Mouse (Mus musculus) liver, embryonic 13.5 days (tissue): ENCODE measurements around the gene Gpank1. TPM values are rescaled to one million over a fixed set of nuclear protein-coding genes. Genes with fewer than 3 reads are reported as not detected.

Experiments used
- ATAC-seq: fragments of 200-750 bp; cut with Nextera tagmentation; 2 replicates; pipeline ENCODE4 v1.8.0; 2017; ENCODE audit warnings: low read depth, mild to moderate bottlenecking, moderate number of reproducible peaks, moderate library complexity
- DNase-seq: peaks from one replicate; pipeline ENCODE4 v3.0.0; 2022
- H3K27ac ChIP-seq: fragments of 300-500 bp; sonication (generic); 2 replicates; pipeline ENCODE4 v1.5.1; 2015; ENCODE audit warnings: moderate library complexity, mild to moderate bottlenecking, inconsistent platforms
- H3K27me3 ChIP-seq: fragments of 300-500 bp; sonication (generic); 2 replicates; pipeline ENCODE4 v1.6.1; 2015; ENCODE audit warnings: mild to moderate bottlenecking, inconsistent platforms
- H3K36me3 ChIP-seq: fragments of 300-500 bp; sonication (generic); 2 replicates; pipeline ENCODE4 v1.6.1; 2015; ENCODE audit warnings: mild to moderate bottlenecking, inconsistent platforms
- H3K4me1 ChIP-seq: fragments of 300-500 bp; sonication (generic); replicated peaks from 2 replicates; pipeline ENCODE4 v1.6.1; 2015; ENCODE audit warnings: inconsistent platforms
- H3K4me2 ChIP-seq: fragments of 300-500 bp; sonication (generic); 2 replicates; pipeline ENCODE4 v1.6.1; 2015; ENCODE audit warnings: inconsistent platforms, mild to moderate bottlenecking, moderate library complexity
- H3K4me3 ChIP-seq: fragments of 300-500 bp; sonication (generic); replicated peaks from 2 replicates; pipeline ENCODE4 v1.5.1; 2015; ENCODE audit warnings: mild to moderate bottlenecking, inconsistent platforms
- H3K9ac ChIP-seq: fragments of 300-500 bp; sonication (generic); 2 replicates; pipeline ENCODE4 v1.6.1; 2015; ENCODE audit warnings: mild to moderate bottlenecking, inconsistent platforms
- H3K9me3 ChIP-seq: fragments of 300-500 bp; sonication (generic); replicated peaks from 2 replicates; pipeline ENCODE4 v1.6.1; 2016; ENCODE audit warnings: inconsistent platforms
- WGBS: fragments of 180-500 bp; shearing (Covaris S2); methylation state at CpG from one replicate; pipeline ENCODE4 v1.1.7; 2015; ENCODE audit not compliant: insufficient replicate concordance; 5-methylcytosine and 5-hydroxymethylcytosine counted together
- polyA plus RNA-seq: library from polyadenylated mRNA; unstranded; fragments of >200 nt; fragmentation: Nextera tagmentation; extraction: Ambion mirVana; gene quantifications from 2 replicates; pipeline ENCODE4 v1.2.1, GENCODE M21; 2015

Gpank1 gene
- polyA plus RNA-seq, 1 experiment from 2014 or later = 14.1 TPM

DNA sequence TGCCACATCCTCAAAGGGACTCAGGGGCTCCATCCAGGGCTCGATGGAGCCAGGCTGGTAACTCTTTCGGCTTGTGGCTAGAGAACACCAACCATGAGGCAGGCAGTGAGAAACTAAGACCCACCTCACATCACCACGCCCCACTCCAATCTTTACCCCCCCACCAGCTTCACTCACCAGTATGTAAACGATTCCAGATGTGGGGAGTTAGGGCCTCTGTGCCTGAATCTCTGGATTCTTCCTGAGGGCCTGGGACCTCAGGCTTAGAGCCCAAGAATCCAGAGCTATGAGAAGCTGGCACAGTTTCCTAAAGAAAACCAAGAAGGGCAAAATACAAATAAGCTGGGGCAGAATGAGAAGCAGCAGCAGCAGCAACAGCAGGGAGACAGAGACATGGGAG, 32.7 kb downstream of the Gpank1 start:
- ATAC-seq = no peak
- Histone ChIP-seq H3K9ac (no peak overlapping the region), H3K9me3 (no peaks in the 10 kb centered on the region), H3K4me2 (no peak overlapping the region), H3K4me3 (no peak overlapping the region), H3K4me1 (0 out of 2 replicates have a peak, but pooled peaks cover 6% of the 10 kb centered on the region), H3K27ac (no peak overlapping the region), H3K36me3 (peaks cover 99% of the 10 kb centered on the region), H3K27me3 (no peaks in the 10 kb centered on the region)
- WGBS = 86% methylated on average over 4 of the region's 4 CpGs
- DNase-seq = no peak

DNA sequence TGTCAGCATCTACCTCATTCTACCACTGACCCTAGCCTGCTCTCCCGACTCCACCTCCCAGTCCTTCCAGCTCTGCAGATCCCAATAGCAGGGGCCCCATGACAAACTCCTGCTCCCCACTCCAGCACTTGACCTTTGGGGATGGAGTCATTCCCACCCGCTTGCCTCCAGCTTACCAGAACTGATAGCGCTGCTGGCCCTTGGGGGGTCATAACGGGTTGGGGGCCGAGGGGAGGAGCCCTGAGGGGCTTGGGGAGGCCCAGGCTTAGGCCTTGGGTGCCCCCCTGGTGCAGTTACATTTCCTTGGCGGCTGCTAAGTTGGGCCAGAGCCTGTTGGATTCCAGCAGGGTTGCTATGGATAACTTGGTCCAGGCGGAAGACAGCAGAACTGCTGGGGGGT, 33.4 kb downstream of the Gpank1 start:
- Histone ChIP-seq H3K9me3 (no peaks in the 10 kb centered on the region), H3K4me3 (no peak overlapping the region), H3K36me3 (peaks cover 99% of the 10 kb centered on the region), H3K4me2 (no peak overlapping the region), H3K9ac (no peak overlapping the region), H3K27ac (no peak overlapping the region), H3K4me1 (0 out of 2 replicates have a peak, but pooled peaks cover 6% of the 10 kb centered on the region), H3K27me3 (no peaks in the 10 kb centered on the region)
- no peak for DNase-seq
- 85% methylated on average over 7 of the region's 7 CpGs for WGBS
- no peak for ATAC-seq

DNA sequence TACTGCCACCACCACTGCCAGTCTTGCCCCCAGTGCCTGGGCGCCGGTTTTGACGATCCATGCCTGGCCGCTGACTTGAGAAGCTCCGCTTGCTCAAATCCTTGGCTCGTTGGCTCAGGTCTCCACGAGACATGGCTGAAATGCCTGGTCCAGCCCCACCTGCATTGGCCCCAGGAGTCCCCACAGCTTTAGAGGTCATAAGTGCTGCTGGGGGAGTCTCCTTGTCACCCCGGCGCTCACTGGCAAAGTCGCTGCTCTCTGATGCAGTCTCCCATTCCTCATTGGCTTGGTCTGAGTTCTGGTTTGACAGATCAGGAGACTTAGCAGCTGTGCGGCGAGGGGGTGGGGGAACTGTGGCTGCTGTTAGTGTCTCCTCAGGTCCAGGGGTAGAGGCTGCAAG, 34.2 kb downstream of the Gpank1 start:
- Histone ChIP-seq H3K4me3 (no peak overlapping the region), H3K4me1 (0 out of 2 replicates have a peak, but pooled peaks cover 6% of the 10 kb centered on the region), H3K27me3 (no peaks in the 10 kb centered on the region), H3K9me3 (no peaks in the 10 kb centered on the region), H3K27ac (no peak overlapping the region), H3K9ac (no peak overlapping the region), H3K4me2 (no peak overlapping the region), H3K36me3 (peaks cover 99% of the 10 kb centered on the region)
- DNase-seq = no peak
- 90% methylated on average over 12 of the region's 12 CpGs for WGBS
- no peak for ATAC-seq

DNA sequence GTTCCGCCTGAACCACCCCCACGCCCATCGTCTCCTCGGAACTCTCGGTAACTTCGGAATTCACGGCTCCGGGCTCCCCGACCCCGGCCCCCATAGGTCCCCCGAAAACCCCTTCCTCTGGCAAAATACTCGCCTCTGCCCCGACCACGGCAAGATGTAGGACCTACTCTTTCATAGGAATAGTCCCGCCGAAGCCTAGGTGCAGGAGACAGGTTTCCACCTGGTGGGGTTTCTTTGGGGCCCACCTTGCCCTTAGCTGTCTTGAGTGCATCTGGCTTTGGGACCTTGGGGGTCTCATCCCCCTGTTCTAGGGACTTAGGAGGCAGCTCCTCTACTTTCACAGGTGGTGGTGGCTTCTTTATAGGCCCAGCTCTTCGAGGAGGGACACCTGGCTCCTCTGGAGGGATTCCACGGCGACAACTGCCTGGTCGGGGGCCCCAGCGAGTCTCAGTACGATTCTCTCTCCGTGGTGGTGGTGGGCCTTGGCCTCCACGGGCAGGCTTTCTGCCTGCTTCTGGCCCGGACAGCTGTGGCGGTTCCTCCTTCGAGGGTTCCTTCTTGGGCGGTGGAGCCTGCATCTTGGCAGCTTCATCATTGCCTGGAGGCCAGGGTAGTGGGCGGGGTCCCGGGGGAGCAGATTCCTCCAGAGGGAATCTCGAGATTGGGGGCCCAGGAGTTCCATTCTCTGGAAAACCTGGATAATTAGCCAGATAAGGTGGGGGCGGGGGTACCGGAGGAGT, 35.4 kb downstream of the Gpank1 start:
- Histone ChIP-seq H3K9me3 (no peaks in the 10 kb centered on the region), H3K27me3 (no peaks in the 10 kb centered on the region), H3K9ac (no peak overlapping the region), H3K4me3 (no peak overlapping the region), H3K27ac (no peak overlapping the region), H3K4me1 (peaks cover 10% of the 10 kb centered on the region), H3K4me2 (no peak overlapping the region), H3K36me3 (peaks cover 100% of the 10 kb centered on the region)
- DNase-seq (no peak), ATAC-seq (no peak)
- 87% methylated on average over 33 of the region's 33 CpGs for WGBS

DNA sequence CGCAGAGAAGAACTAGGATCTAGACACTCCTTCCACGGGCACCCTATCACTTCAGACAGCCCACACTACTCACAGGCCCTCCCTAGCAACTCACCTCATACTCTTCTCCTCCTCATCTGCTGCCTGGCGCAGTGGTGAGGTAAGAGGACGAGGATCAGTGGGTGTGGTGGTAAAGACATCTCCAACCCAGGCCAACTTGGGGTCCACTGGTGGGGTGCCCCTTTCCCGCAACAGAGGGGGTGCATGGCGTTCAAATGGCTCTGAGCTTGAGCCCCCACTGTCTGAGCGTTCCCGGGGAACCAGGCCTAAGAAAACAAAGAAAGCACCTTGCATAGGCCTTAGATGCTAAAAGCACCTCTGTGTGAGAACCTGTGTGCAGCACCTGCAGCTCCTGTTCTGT, 36.0 kb downstream of the Gpank1 start:
- H3K27ac ChIP-seq = no peak overlapping the region
- no peak overlapping the region for H3K4me3 ChIP-seq
- peaks cover 17% of the 10 kb centered on the region for H3K4me1 ChIP-seq
- WGBS = 80% methylated on average over 8 of the region's 8 CpGs
- ATAC-seq (no peak), DNase-seq (no peak)
- H3K36me3 ChIP-seq = peaks cover 100% of the 10 kb centered on the region
- no peaks in the 10 kb centered on the region for H3K27me3 ChIP-seq
- no peak overlapping the region for H3K4me2 ChIP-seq
- no peaks in the 10 kb centered on the region for H3K9me3 ChIP-seq
- H3K9ac ChIP-seq = no peak overlapping the region

DNA sequence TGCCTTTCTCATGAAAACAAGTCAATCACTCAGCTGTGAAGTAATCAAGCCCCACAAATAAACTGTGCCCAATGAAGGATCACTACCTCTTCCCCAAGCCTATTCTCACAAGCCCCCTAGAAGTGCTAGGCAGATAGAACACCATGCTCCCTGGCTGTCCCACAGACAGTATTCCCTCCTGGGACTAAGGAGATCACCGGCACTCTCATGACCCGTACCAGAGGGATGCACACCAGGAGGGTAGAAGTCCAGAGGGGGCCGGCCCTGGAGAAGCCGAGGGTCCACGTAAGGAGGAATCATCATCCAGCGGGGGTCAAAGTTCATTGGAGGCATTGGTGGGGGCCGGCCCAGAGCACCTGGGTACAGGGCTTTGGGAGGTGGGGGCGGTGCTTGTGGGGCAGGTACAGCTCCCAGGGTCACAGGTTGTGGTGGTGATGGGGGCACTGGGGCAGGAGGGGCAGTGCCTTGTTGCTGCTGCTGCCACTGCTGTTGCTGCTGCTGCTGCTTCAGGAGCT, 36.5 kb downstream of the Gpank1 start:
- H3K27ac ChIP-seq = no peak overlapping the region
- no peak for DNase-seq
- 87% methylated on average over 8 of the region's 8 CpGs for WGBS
- no peaks in the 10 kb centered on the region for H3K9me3 ChIP-seq
- H3K4me3 ChIP-seq = no peak overlapping the region
- peaks cover 100% of the 10 kb centered on the region for H3K36me3 ChIP-seq
- H3K4me2 ChIP-seq = no peak overlapping the region
- no peak overlapping the region for H3K9ac ChIP-seq
- no peaks in the 10 kb centered on the region for H3K27me3 ChIP-seq
- no peak for ATAC-seq
- peaks cover 21% of the 10 kb centered on the region for H3K4me1 ChIP-seq

DNA sequence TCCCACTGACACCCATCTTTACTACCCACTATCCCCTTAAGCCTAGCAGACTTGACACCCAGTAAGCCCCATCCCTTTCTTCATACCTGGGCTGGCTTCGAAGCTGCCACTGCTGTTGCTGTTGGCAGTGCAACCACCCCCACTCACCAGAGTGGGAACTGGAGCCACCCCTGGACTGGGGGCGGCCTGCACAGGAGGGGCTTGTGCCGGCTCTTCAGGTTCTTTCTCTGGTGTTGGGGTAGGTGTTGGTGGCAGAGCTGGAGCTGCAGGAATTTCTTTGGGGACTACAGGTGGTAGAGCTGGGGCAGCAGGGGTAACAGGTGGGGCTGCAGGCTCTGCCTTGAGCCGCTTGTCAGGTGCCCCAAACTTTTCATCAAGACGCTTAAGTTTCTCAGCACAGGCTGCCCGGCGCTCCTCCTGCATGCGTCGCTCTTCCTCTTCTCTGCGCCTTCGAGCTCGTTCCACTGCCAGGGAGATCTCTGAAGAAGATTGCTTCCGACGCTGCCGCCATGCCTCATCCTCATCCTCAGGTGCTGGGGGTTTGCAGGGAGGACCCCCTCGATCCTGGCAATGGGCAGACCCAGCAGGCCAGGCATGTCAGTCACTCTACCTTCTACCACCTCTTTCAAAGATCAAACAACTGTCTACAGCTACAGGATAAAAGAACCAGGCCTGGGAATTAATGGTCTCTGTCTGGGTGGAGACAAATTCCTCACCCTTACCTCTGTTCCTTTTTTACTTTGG, 37.8 kb downstream of the Gpank1 start:
- H3K27ac ChIP-seq = no peak overlapping the region
- peaks cover 90% of the 10 kb centered on the region for H3K36me3 ChIP-seq
- peaks cover 33% of the 10 kb centered on the region for H3K4me1 ChIP-seq
- H3K27me3 ChIP-seq = no peaks in the 10 kb centered on the region
- ATAC-seq (no peak), DNase-seq (no peak)
- 84% methylated on average over 16 of the region's 16 CpGs for WGBS
- H3K4me3 ChIP-seq = no peak overlapping the region
- no peak overlapping the region for H3K9ac ChIP-seq
- no peaks in the 10 kb centered on the region for H3K9me3 ChIP-seq
- no peak overlapping the region for H3K4me2 ChIP-seq

DNA sequence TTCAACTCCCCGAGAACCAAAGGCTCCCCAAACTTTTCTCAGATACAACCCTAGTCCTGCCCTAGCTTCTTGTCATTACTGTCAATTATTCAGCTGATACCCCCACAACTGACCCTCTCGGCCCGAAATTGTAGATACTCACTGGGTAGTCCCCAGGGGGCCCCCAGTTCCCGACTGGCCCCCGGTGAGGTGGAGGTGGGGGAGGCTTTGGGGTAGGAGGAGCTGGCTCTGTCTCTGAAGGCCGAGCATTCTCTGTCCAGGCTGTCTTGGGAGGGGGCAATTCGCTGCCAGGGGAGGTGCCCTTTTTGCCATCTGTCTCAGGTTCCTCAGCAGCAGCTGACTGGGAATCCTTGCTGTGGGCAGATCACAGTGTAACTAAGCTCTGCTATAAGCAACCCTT, 38.4 kb downstream of the Gpank1 start:
- no peak overlapping the region for H3K9ac ChIP-seq
- no peak for ATAC-seq

DNA sequence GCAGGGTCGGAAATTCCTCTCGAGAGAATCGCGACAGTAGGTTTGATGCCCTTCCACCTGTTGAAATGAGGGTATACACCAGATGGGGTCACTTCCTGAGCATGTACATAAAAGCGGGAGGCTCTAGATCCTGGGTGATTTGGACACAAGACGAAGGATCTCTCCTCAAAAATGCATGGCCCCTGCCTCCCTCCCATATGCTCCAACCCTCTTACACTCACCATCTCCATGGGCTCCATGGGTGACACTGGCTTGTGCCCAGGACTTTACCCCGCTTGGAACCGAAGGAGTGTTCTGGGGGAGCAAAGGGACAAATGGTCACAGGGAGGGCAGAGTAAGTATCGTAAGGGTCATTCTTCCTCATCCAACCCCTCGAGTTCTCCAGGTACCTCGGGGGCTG, 40.2 kb downstream of the Gpank1 start:
- WGBS = 83% methylated on average over 11 of the region's 11 CpGs

More for the DNA sequence above, 38.4 kb downstream of the Gpank1 start:
- no peaks in the 10 kb centered on the region for H3K27me3 ChIP-seq
- no peak for DNase-seq
- H3K4me3 ChIP-seq = no peak overlapping the region
- H3K27ac ChIP-seq = no peak overlapping the region
- no peak overlapping the region for H3K4me2 ChIP-seq
- H3K4me1 ChIP-seq = peaks cover 32% of the 10 kb centered on the region
- H3K36me3 ChIP-seq = peaks cover 84% of the 10 kb centered on the region
- WGBS = 83% methylated on average over 7 of the region's 7 CpGs
- no peaks in the 10 kb centered on the region for H3K9me3 ChIP-seq

DNA sequence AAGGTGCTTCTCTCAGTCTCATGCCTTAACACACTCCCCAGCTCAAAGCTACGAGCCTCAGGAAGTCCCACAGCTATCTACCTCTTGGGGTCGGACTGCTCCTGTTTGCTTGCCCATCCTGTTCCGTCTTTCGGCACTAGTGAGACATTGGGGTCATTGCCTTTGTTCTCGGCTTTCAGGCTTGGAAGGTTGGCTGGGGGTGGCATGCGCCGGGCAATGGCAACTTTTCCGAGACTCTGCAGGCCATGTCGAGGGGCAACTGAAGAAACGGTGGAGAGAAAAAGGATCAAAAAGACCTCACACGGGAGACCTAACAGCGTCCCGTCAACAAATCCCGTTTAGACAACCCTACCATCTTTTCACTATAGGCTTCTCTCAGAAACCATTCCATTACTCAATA, 40.9 kb downstream of the Gpank1 start:
- peak overlapping the region; percentile 18; the same call in 1 of the 2 replicates for H3K27ac ChIP-seq
- H3K9ac ChIP-seq = peak overlapping the region; percentile 100
- peak overlapping the region; percentile 90 for H3K4me2 ChIP-seq
- no peaks in the 10 kb centered on the region for H3K27me3 ChIP-seq
- 76% methylated on average over 14 of the region's 14 CpGs for WGBS
- peaks cover 42% of the 10 kb centered on the region for H3K4me1 ChIP-seq
- H3K4me3 ChIP-seq = peak overlapping the region; percentile 97
- H3K9me3 ChIP-seq = no peaks in the 10 kb centered on the region
- DNase-seq (no peak), ATAC-seq (no peak)
- H3K36me3 ChIP-seq = peaks cover 59% of the 10 kb centered on the region

More for the DNA sequence above, 40.2 kb downstream of the Gpank1 start:
- peaks cover 40% of the 10 kb centered on the region for H3K4me1 ChIP-seq
- H3K4me2 ChIP-seq = peak overlapping the region; percentile 16; the same call in 1 of the 2 replicates
- DNase-seq = no peak
- H3K4me3 ChIP-seq = no peak overlapping the region
- H3K9me3 ChIP-seq = no peaks in the 10 kb centered on the region
- H3K36me3 ChIP-seq = peaks cover 66% of the 10 kb centered on the region
- no peak for ATAC-seq
- no peaks in the 10 kb centered on the region for H3K27me3 ChIP-seq
- no peak overlapping the region for H3K9ac ChIP-seq
- no peak overlapping the region for H3K27ac ChIP-seq

DNA sequence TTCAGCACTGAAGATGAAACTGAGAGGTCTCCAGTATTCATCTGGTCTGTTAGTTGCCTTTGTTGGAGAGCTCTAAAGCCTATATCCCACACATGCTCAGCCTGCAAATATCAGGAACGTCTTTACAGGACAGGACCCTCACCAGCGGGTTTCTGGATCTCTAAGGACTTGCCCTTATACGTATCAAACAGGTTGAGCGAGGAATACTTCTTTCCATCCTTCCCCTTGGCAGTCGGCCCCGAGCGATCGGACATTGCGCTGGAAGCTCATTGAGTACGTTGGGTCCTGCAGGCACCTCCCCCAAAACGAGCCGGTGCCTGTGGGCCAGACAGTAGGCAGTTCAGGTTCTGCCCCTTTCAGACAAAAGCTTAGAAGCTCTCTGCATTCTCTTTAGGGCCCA, 41.5 kb downstream of the Gpank1 start:
- Histone ChIP-seq H3K27me3 (no peaks in the 10 kb centered on the region), H3K9ac (peak overlapping the region; percentile 100), H3K4me1 (peaks cover 42% of the 10 kb centered on the region), H3K4me3 (peak overlapping the region; percentile 97), H3K27ac (0 out of 2 replicates have a peak overlapping the region, but pooled peaks have one; percentile 10), H3K36me3 (peaks cover 53% of the 10 kb centered on the region), H3K9me3 (no peaks in the 10 kb centered on the region), H3K4me2 (peak overlapping the region; percentile 90)
- no peak for ATAC-seq
- no peak for DNase-seq
- WGBS = 61% methylated on average over 12 of the region's 12 CpGs
